Mouse (Mus musculus) limb, embryonic 14.5 days (tissue): ENCODE measurements around the gene Zbed5. TPM values are rescaled to one million over a fixed set of nuclear protein-coding genes. Genes with fewer than 3 reads are reported as not detected.
A peak's percentile ranks its signal among the peaks of the same experiment; 100 is the strongest.
"Not testable (repeated sequence)": the region's sequence is repeated elsewhere in the genome, so short reads cannot be mapped to it uniquely, and the experiment has no call there.

Experiments
- ATAC-seq: fragments of 200-750 bp; cut with Nextera tagmentation; 2 replicates; pipeline ENCODE4 v1.8.0; 2017; ENCODE audit warnings: low read depth, moderate number of reproducible peaks, moderate TSS enrichment; ENCODE audit not compliant: low FRiP score
- DNase-seq: peaks from one replicate; pipeline ENCODE4 v3.0.0-alpha.2; 2015; ENCODE audit warnings: low spot score
- H3K27ac ChIP-seq: fragments of 300-500 bp; sonication (generic); replicated peaks from 2 replicates; pipeline ENCODE4 v1.5.1; 2014; ENCODE audit warnings: low read depth, mild to moderate bottlenecking, low read length, moderate library complexity, mixed read lengths
- H3K27me3 ChIP-seq: fragments of 300-500 bp; sonication (generic); 2 replicates; pipeline ENCODE4 v1.6.1; 2014; ENCODE audit warnings: low read length, mixed read lengths; ENCODE audit not compliant: control insufficient read depth, insufficient read depth
- H3K36me3 ChIP-seq: fragments of 300-500 bp; sonication (generic); 2 replicates; pipeline ENCODE4 v1.6.1; 2014; ENCODE audit warnings: mild to moderate bottlenecking, low read length, moderate library complexity, mixed read lengths; ENCODE audit not compliant: control insufficient read depth, insufficient read depth
- H3K4me1 ChIP-seq: fragments of 300-500 bp; sonication (generic); 2 replicates; pipeline ENCODE4 v1.6.1; 2014; ENCODE audit warnings: antibody characterized with exemption, low read length, mixed read lengths; ENCODE audit not compliant: control insufficient read depth, insufficient read depth
- H3K4me2 ChIP-seq: fragments of 300-500 bp; sonication (generic); replicated peaks from 2 replicates; pipeline ENCODE4 v1.6.1; 2014; ENCODE audit warnings: low read depth, mild to moderate bottlenecking, low read length, moderate library complexity; ENCODE audit not compliant: severe bottlenecking
- H3K4me3 ChIP-seq: fragments of 300-500 bp; sonication (generic); replicated peaks from 2 replicates; pipeline ENCODE4 v1.5.1; 2014; ENCODE audit warnings: low read length
- H3K9ac ChIP-seq: fragments of 300-500 bp; sonication (generic); 2 replicates; pipeline ENCODE4 v1.6.1; 2014; ENCODE audit warnings: mild to moderate bottlenecking, low read depth, low read length, moderate library complexity; ENCODE audit not compliant: severe bottlenecking
- H3K9me3 ChIP-seq: fragments of 300-500 bp; sonication (generic); 2 replicates; pipeline ENCODE4 v1.6.1; 2016; ENCODE audit warnings: low read length; ENCODE audit not compliant: control insufficient read depth
- POLR2A ChIP-seq: fragments of 200-500 bp; IDR thresholded peaks from 2 replicates; pipeline ENCODE4 v1.8.0; 2012; ENCODE audit warnings: inconsistent platforms, mild to moderate bottlenecking, moderate library complexity, borderline replicate concordance; ENCODE audit not compliant: insufficient read depth, insufficient read length; ENCODE audit errors: extremely low read depth
- WGBS: fragments of 180-500 bp; shearing (Covaris S2); extraction: QIAGEN DNeasy Blood & Tissue Kit; methylation state at CpG from one replicate; pipeline ENCODE4 v1.1.7; 2014; 5-methylcytosine and 5-hydroxymethylcytosine counted together
- polyA plus RNA-seq, 2 experiments: library from polyadenylated mRNA; depleted of rRNA in 1 of 2; stranded (reverse) in 1 of 2; unstranded in 1 of 2; fragments of >200 nt; fragmentation: Nextera tagmentation in 1 of 2; extraction: Ambion mirVana in 1 of 2; gene quantifications; 2 replicates each; pipeline versions ENCODE4 v1.2.1 to v1.2.3; 2012 to 2014

Gene Zbed5
- polyA plus RNA-seq, 2 experiments: 8.2 to 9.1 TPM

DNA sequence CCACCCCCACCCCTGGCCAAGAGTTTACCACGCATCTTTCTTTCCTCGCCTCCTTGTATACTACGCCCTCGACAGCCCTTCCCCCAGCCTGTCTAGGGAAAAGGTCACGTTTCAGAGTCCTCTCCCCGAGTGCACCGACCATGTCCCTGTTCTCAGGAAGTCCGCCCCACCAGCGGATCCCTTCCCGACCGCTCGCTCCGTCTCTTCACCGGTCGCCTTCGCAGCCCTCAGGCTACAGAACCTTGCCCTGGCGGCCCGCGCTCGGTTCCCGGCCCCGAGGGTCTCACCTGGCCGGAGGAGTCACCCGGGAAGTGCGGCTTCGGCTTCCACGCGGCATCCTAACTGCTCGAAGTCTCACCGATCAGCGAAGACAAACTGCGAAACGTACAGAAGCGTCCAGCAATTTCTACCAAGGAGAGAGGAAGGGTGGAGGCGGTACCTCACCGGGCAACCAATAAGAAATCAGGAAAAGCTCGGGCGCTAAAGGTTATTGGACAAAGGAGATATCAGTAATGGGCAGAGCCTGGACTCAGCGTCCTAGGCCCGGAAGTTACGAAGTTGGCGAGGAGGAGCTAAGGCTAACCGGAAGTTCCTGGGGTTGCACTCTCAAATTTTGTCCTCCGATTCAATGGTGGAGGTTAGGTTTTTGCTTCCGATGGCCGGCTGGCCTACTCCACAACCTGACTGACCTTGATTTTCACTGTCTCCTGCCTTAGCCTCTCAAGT is 8.4 kb upstream of the Zbed5 start, which contains the start of gene Chchd2:
Gene Chchd2 (minus strand): TSS at position 560 of the 726 bp plus-strand sequence.
- Histone ChIP-seq H3K4me2 (peak within 1 kb of the TSS; percentile 82), H3K9ac (peak within 1 kb of the TSS; percentile 88), H3K36me3 (peaks cover 17% of the 10 kb centered on the region), H3K27me3 (no peaks in the 10 kb centered on the region), H3K4me3 (peak within 1 kb of the TSS; percentile 81), H3K9me3 (no peaks in the 10 kb centered on the region), H3K27ac (peak within 1 kb of the TSS; percentile 93), H3K4me1 (peaks cover 7% of the 10 kb centered on the region; the same call in 1 of the 2 replicates)
- 1% methylated on average over 46 of the region's 46 CpGs for WGBS
- ATAC-seq (peak; percentile 100), DNase-seq (peak; percentile 99)
- TF ChIP-seq POLR2A: peak; percentile 71; the same call in 1 of the 2 replicates

GRCm38 (mm10) chr5:129890390-129890789 is 5.1 kb upstream of the Zbed5 start:
- not testable (repeated sequence) for H3K4me3 ChIP-seq, H3K9me3 ChIP-seq, H3K36me3 ChIP-seq, H3K4me2 ChIP-seq, ATAC-seq, H3K27ac ChIP-seq, DNase-seq, H3K9ac ChIP-seq, H3K27me3 ChIP-seq
- WGBS: 86% methylated on average over 4 of the region's 7 CpGs
- H3K4me1 ChIP-seq: peaks cover 11% of the 10 kb centered on the region; the same call in 1 of the 2 replicates

- no peak within 1 kb of the TSS for H3K27ac ChIP-seq
- ATAC-seq: no peak
- peaks cover 7% of the 10 kb centered on the region for H3K4me1 ChIP-seq
- no peak within 1 kb of the TSS for H3K4me2 ChIP-seq
- DNase-seq: no peak
- H3K36me3 ChIP-seq: peaks cover 15% of the 10 kb centered on the region
- no peak within 1 kb of the TSS for H3K4me3 ChIP-seq
- no peaks in the 10 kb centered on the region for H3K27me3 ChIP-seq
- H3K9me3 ChIP-seq: no peaks in the 10 kb centered on the region
- TF ChIP-seq POLR2A: no peak
- 100% methylated on average over 1 of the region's 1 CpGs for WGBS
- H3K9ac ChIP-seq: no peak within 1 kb of the TSS
Measured at GRCm38 (mm10) chr5:129898449-129898848, 2.9 kb downstream of the Zbed5 start, which contains the start of gene Phkg1. TSS of gene Phkg1 (minus strand) at chr5:129898549.

DNA sequence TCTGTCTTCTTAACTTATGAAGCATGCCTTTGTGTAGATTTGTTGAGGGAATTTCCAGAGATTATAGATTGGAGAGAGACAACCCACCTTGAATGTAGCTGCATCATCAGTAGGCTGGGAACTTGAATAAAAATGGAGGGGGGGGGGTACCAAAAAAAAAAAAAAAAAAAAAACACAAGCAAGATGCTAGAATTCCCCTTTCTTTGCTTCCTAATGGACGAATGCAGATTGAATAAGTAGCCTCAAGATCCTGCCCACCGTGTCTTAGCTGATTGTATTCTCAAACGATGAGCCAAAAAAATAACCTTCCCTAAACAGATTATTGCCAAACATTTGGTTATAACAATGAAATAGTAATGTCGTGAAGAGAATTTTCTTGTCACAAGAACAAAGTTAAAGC is 12.3 kb downstream of the Zbed5 start:
- Histone ChIP-seq H3K4me3 (peak overlapping the region; percentile 63), H3K27me3 (no peaks in the 10 kb centered on the region), H3K4me1 (0 out of 2 replicates have a peak, but pooled peaks cover 4% of the 10 kb centered on the region), H3K4me2 (peak overlapping the region; percentile 79), H3K27ac (peak overlapping the region; percentile 76), H3K9ac (peak overlapping the region; percentile 80), H3K9me3 (no peaks in the 10 kb centered on the region), H3K36me3 (peaks cover 7% of the 10 kb centered on the region; the same call in 1 of the 2 replicates)
- DNase-seq (no peak), ATAC-seq (no peak)
- no peak for TF ChIP-seq POLR2A
- 37% methylated on average over 4 of the region's 4 CpGs for WGBS

- Histone ChIP-seq H3K9me3 (no peaks in the 10 kb centered on the region), H3K36me3 (0 out of 2 replicates have a peak, but pooled peaks cover 4% of the 10 kb centered on the region), H3K27me3 (no peaks in the 10 kb centered on the region), H3K4me3 (peak within 1 kb of the TSS; percentile 63), H3K27ac (peak within 1 kb of the TSS; percentile 76), H3K9ac (peak within 1 kb of the TSS; percentile 80), H3K4me2 (peak within 1 kb of the TSS; percentile 79), H3K4me1 (0 out of 2 replicates have a peak, but pooled peaks cover 4% of the 10 kb centered on the region)
- ATAC-seq (peak; percentile 98), DNase-seq (peak; percentile 97)
- TF ChIP-seq POLR2A: no peak
- under 1% methylated on average over 63 of the region's 63 CpGs for WGBS
Measured at GRCm38 (mm10) chr5:129908242-129908965, 12.9 kb downstream of the Zbed5 start, which contains the start of gene Nupr1l. TSS of gene Nupr1l (plus strand) at chr5:129908540.
